Mouse (Mus musculus): ENCODE data around the gene Zfp683. TPM values are rescaled to one million over a fixed set of nuclear protein-coding genes. Genes with fewer than 3 reads are reported as not detected.

Zfp683 gene
- polyA plus RNA-seq, 1 experiment from 2014 or later = not detected

GRCm38 (mm10) chr4:134102742-134103119 lies 49.1 kb downstream of the Zfp683 start:
- WGBS = 2% methylated on average over 21 of the region's 21 CpGs
- no peaks in the 10 kb centered on the region for H3K9me3 ChIP-seq (ENCODE audit: control insufficient read depth, low read length)
- peak overlapping the region; percentile 75 for H3K4me3 ChIP-seq (ENCODE audit: low read depth, low read length)
- H3K4me2 ChIP-seq (ENCODE audit: low read depth, low read length) = peak overlapping the region; percentile 72
- H3K27ac ChIP-seq (replicated peaks; ENCODE audit: low read depth, low read length) = no peak overlapping the region
- H3K36me3 ChIP-seq (ENCODE audit: control insufficient read depth, insufficient read depth, low read length) = no peaks in the 10 kb centered on the region
- no peaks in the 10 kb centered on the region for H3K4me1 ChIP-seq (ENCODE audit: control insufficient read depth, insufficient read depth, low read length)
- H3K9ac ChIP-seq (ENCODE audit: low read depth, low read length) = peak overlapping the region; percentile 72
- ATAC-seq (ENCODE audit: low read depth) (peak; percentile 35), DNase-seq (ENCODE audit: low spot score) (no peak)
- H3K27me3 ChIP-seq (replicated peaks; ENCODE audit: control insufficient read depth, insufficient read depth, low read length) = no peaks in the 10 kb centered on the region

DNA sequence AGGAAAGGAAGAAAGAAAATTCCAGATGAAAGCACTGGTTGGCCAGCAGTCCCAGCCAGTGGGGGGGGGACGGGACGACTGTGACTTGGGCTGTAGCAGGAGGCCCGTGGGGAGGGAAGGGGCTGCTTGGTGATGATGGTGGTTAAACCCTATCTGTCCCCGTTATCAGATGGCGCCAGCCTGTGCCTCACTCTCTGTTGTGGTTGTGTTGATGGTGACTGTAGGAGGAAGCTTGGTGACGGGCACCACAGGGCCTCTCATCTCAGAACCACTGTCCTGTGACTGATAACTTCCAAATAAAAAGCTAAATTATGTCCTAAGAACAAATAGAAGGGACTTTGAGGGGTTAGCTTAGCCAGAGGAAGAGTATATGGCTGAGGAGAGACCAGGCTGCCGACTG lies 52.5 kb downstream of the Zfp683 start:
- Histone ChIP-seq H3K9me3 (ENCODE audit: control insufficient read depth, low read length) (no peaks in the 10 kb centered on the region), H3K9ac (ENCODE audit: low read depth, low read length) (no peak overlapping the region), H3K4me3 (ENCODE audit: low read depth, low read length) (no peak overlapping the region), H3K4me1 (ENCODE audit: control insufficient read depth, insufficient read depth, low read length) (no peaks in the 10 kb centered on the region), H3K36me3 (ENCODE audit: control insufficient read depth, insufficient read depth, low read length) (no peaks in the 10 kb centered on the region), H3K27me3 (replicated peaks; ENCODE audit: control insufficient read depth, insufficient read depth, low read length) (no peaks in the 10 kb centered on the region), H3K4me2 (ENCODE audit: low read depth, low read length) (no peak overlapping the region), H3K27ac (replicated peaks; ENCODE audit: low read depth, low read length) (no peak overlapping the region)
- 68% methylated on average over 7 of the region's 7 CpGs for WGBS
- DNase-seq (ENCODE audit: low spot score) (no peak), ATAC-seq (ENCODE audit: low read depth) (no peak)

DNA sequence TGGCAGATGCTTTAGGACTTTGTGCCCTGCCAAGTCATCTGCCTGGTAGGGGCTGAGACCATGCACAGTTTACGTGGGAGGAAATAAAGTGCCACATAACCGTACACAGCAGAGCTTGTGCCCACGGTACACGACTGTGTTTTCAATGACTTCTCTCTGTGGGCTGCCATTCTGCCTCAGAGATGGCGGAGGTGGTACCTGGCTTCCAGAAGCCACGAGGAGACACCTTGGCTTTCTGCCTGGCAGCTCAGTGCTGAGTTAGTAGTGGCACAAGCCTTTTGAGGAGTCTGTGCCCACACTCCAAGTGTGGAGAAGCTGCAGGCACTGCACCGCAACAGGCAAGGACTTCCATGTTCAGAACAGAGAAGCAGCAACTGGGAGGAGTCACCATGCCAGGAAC lies 54.1 kb downstream of the Zfp683 start:
- 86% methylated on average over 7 of the region's 7 CpGs for WGBS
- no peak overlapping the region for H3K4me3 ChIP-seq (ENCODE audit: low read depth, low read length)
- ATAC-seq (ENCODE audit: low read depth) (no peak), DNase-seq (ENCODE audit: low spot score) (no peak)
- H3K36me3 ChIP-seq (ENCODE audit: control insufficient read depth, insufficient read depth, low read length) = no peaks in the 10 kb centered on the region
- H3K4me1 ChIP-seq (ENCODE audit: control insufficient read depth, insufficient read depth, low read length) = no peaks in the 10 kb centered on the region
- no peak overlapping the region for H3K4me2 ChIP-seq (ENCODE audit: low read depth, low read length)
- no peak overlapping the region for H3K27ac ChIP-seq (replicated peaks; ENCODE audit: low read depth, low read length)
- no peaks in the 10 kb centered on the region for H3K27me3 ChIP-seq (replicated peaks; ENCODE audit: control insufficient read depth, insufficient read depth, low read length)
- no peaks in the 10 kb centered on the region for H3K9me3 ChIP-seq (ENCODE audit: control insufficient read depth, low read length)
- H3K9ac ChIP-seq (ENCODE audit: low read depth, low read length) = no peak overlapping the region

DNA sequence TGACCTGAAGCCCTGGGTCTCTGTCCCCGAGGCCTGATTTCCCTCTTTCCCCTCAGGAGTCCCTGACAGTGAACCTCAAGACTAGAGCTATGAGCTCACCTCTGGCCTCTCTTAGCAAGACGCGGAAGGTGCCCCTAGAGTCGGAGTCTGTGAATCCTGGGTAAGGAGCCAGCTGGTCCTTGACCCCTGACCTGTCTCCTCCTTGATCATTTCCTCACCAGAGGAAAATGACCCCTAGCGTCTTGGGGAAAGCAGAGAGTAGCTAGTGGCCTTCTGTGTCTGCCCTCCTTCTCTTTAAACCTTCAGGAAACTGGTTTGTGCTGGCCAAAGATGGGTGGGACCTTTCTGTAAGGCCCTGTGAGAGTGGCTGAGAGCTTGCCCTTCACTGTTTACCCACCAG lies 54.6 kb downstream of the Zfp683 start:
- Histone ChIP-seq H3K36me3 (ENCODE audit: control insufficient read depth, insufficient read depth, low read length) (no peaks in the 10 kb centered on the region), H3K4me1 (ENCODE audit: control insufficient read depth, insufficient read depth, low read length) (no peaks in the 10 kb centered on the region), H3K9me3 (ENCODE audit: control insufficient read depth, low read length) (no peaks in the 10 kb centered on the region), H3K4me2 (ENCODE audit: low read depth, low read length) (no peak overlapping the region), H3K4me3 (ENCODE audit: low read depth, low read length) (no peak overlapping the region), H3K27ac (replicated peaks; ENCODE audit: low read depth, low read length) (no peak overlapping the region), H3K27me3 (replicated peaks; ENCODE audit: control insufficient read depth, insufficient read depth, low read length) (no peaks in the 10 kb centered on the region), H3K9ac (ENCODE audit: low read depth, low read length) (no peak overlapping the region)
- no peak for DNase-seq (ENCODE audit: low spot score)
- 20% methylated on average over 5 of the region's 5 CpGs for WGBS
- ATAC-seq (ENCODE audit: low read depth) = no peak

Other genes with a start within 250 kb of the Zfp683 start
- 27.3 and 29.9 TPM in 2 replicates for gene Rps6ka1, start 166.0 kb upstream of the Zfp683 start, polyA plus RNA-seq (2014; fragmentation: Nextera tagmentation; extraction: Ambion mirVana)
- 2,056 and 2,380 TPM in 2 replicates for gene Hmgn2, start 85.2 kb upstream of the Zfp683 start, polyA plus RNA-seq (2014; fragmentation: Nextera tagmentation; extraction: Ambion mirVana)
- 42.3 and 48.9 TPM in 2 replicates for gene Dhdds, start 52.9 kb upstream of the Zfp683 start, polyA plus RNA-seq (2014; fragmentation: Nextera tagmentation; extraction: Ambion mirVana)
- not detected in 2 replicates for gene Lin28a, start 35.0 kb upstream of the Zfp683 start, polyA plus RNA-seq (2014; fragmentation: Nextera tagmentation; extraction: Ambion mirVana)
- gene Crybg2, start 7.0 kb downstream of the Zfp683 start, polyA plus RNA-seq (2014; fragmentation: Nextera tagmentation; extraction: Ambion mirVana) = 5.6 and 6.5 TPM in 2 replicates
- 15.6 and 19.3 TPM in 2 replicates for gene Cd52, start 41.2 kb downstream of the Zfp683 start, polyA plus RNA-seq (2014; fragmentation: Nextera tagmentation; extraction: Ambion mirVana)
- 9.7 and 10.2 TPM in 2 replicates for gene Ubxn11, start 48.7 kb downstream of the Zfp683 start, polyA plus RNA-seq (2014; fragmentation: Nextera tagmentation; extraction: Ambion mirVana)
- 445 and 477 TPM in 2 replicates for gene Sh3bgrl3, start 75.0 kb downstream of the Zfp683 start, polyA plus RNA-seq (2014; fragmentation: Nextera tagmentation; extraction: Ambion mirVana)
- gene Cep85, start 133.3 kb downstream of the Zfp683 start, polyA plus RNA-seq (2014; fragmentation: Nextera tagmentation; extraction: Ambion mirVana) = 40.2 and 46.2 TPM in 2 replicates
- 0.35 TPM in 1 of 2 replicates, not detected in the other for gene Gm7534, start 149.2 kb downstream of the Zfp683 start, polyA plus RNA-seq (2014; fragmentation: Nextera tagmentation; extraction: Ambion mirVana)
- not detected in 2 replicates for gene Catsper4, start 173.5 kb downstream of the Zfp683 start, polyA plus RNA-seq (2014; fragmentation: Nextera tagmentation; extraction: Ambion mirVana)
- 2.4 and 2.6 TPM in 2 replicates for gene Cnksr1, start 184.6 kb downstream of the Zfp683 start, polyA plus RNA-seq (2014; fragmentation: Nextera tagmentation; extraction: Ambion mirVana)
- gene E130218I03Rik, start 189.8 kb downstream of the Zfp683 start, polyA plus RNA-seq (2014; fragmentation: Nextera tagmentation; extraction: Ambion mirVana) = 0.29 and 0.67 TPM in 2 replicates
- 13.7 and 15.7 TPM in 2 replicates for gene Zfp593, start 191.8 kb downstream of the Zfp683 start, polyA plus RNA-seq (2014; fragmentation: Nextera tagmentation; extraction: Ambion mirVana)
- gene Gm30191, start 193.1 kb downstream of the Zfp683 start, polyA plus RNA-seq (2014; fragmentation: Nextera tagmentation; extraction: Ambion mirVana) = 0.28 TPM in 1 of 2 replicates, not detected in the other
- gene Grrp1, start 200.3 kb downstream of the Zfp683 start, polyA plus RNA-seq (2014; fragmentation: Nextera tagmentation; extraction: Ambion mirVana) = 6.8 and 7.4 TPM in 2 replicates
- gene Pdik1l, start 234.1 kb downstream of the Zfp683 start, polyA plus RNA-seq (2014; fragmentation: Nextera tagmentation; extraction: Ambion mirVana) = 18.5 and 19.6 TPM in 2 replicates

Measured in embryonic facial prominence, embryonic 14.5 days (tissue).